Mouse (Mus musculus) layer of hippocampus, adult 11-12 months (tissue): Measurements from ENCODE around the gene Ssu72.
A peak's percentile ranks its signal among the peaks of the same experiment; 100 is the strongest.

Experiments
- DNase-seq: peaks from one replicate; pipeline ENCODE4 v3.0.0; 2022; ENCODE audit warnings: low spot score

Ssu72 gene

DNA sequence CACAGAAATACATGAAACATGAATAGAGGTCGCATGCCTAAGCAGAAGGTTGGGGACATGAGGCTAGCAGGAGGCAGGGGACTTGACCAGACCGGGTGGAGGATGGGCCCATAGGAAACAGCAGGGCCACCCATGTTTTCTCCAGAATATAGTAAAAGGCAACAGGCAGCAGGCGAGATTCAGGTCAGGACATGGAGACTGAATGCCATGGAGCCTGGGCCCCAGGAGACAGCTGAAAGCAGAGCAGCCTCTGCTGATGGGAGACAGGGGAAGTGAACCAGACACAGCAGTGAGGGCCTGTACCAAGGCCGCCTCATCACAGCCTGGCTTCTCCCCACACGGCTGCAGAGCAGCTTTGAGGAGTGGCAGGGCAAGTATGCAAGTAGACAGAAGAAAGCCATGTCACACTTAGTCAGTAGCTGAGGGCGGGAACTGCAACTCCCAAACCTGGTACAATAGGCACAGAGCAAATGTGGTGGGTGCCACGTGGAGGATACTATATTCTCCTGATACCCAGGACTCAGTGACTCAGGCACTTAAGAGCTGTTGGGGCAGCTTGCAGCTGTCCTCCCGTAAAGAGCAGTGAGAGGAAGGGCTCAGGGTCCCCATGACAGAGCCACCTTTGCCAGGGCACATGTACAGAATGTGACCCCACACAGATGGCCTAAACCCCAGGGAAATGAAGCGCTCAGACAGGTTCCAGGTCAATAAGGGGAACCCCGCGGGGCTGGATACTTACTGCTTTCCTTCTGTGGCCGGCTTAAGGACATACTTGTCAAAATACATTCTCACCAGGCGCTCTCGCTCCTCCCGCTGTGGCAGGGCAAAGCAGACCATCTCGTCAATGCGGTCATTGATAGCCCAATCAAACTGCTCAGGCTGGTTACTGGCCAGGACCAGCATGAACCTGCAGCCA lies 42.2 kb downstream of the Ssu72 start:
- DNase-seq: no peak

GRCm38 (mm10) chr4:155757011-155757410 lies 52.4 kb downstream of the Ssu72 start:
- no peak for DNase-seq

- no peak for DNase-seq
These were observed 55.4 kb downstream of the Ssu72 start for GRCm38 (mm10) chr4:155759862-155760612.

DNA sequence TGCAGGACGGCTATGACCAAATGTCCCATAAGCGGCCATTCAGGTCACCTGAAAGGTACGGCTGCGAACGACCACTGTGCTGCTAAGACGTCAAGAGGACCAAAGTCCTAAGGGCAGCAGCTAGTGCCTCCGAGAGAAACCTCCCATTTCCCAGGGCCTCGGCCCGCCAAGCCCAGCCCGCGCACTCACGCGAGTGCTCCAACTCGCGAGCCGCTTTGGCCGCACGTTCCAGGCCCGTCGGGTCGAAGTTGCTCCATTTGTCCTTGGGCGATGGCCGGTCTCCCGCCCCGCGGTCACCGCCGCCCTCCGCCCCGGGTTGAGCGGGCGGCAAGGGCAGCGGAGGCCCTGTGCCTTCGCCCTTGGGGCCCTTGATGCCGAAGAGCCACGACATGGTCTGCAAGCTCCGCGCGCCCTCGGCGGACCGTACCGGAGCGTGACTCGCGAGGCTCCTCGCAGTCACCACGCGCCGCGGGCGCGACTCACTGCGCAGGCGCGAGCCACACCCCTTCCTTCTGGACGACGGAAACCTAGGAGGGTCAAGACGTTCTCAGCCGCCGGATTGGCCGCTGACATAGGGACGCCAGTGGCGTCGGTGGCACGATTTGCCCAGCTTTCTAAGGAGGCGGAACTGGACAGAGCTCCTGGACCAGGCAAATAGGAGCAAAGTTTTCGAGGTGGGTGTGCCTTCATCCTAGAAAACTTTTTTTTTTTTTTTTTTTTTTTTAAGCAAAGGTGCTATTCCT lies 56.2 kb downstream of the Ssu72 start, which contains the start of gene Atad3a:
Atad3a (minus strand) TSS at position 481 of the 743 bp plus-strand sequence.
- peak; percentile 96 for DNase-seq

GRCm38 (mm10) chr4:155761356-155762099 lies 56.9 kb downstream of the Ssu72 start:
- no peak for DNase-seq

DNA sequence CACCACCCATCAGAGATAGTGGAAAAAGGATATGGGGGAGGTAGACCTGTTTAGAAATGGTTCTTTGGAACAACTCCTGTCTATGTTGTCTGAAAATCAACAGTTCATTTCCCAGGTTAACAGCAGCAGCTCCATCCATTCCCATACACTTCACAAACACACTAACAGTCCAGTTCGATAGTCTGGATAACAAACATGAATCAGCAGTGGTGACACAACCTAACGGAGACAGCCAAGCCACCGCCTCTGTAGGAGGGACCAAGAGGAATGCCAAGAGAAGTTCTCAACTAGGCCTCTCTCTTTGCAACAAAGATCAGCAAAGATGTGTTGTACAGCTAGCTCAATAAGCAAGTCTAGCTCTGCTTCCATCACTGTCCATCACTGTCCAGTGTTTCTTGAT lies 57.8 kb downstream of the Ssu72 start:
- DNase-seq: no peak

DNA sequence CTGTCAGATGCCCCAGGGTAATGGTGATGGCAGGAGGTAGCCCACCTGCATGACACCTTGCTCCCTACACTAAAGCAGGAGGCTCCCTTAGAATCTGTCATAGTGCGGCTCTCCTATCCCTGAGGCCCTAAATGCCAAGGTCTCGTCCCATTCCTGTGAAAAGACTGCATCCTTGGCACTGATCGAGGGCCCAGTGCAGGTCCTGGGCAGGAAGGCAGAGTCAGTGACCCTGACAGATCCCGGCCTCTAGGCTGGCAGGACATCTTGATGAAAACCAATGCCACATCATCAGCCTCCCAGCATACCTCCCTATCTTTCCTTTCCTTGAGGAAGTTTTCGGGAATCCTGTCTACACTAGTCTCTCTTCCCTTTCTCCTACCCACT lies 64.9 kb downstream of the Ssu72 start:
- DNase-seq: no peak

DNA sequence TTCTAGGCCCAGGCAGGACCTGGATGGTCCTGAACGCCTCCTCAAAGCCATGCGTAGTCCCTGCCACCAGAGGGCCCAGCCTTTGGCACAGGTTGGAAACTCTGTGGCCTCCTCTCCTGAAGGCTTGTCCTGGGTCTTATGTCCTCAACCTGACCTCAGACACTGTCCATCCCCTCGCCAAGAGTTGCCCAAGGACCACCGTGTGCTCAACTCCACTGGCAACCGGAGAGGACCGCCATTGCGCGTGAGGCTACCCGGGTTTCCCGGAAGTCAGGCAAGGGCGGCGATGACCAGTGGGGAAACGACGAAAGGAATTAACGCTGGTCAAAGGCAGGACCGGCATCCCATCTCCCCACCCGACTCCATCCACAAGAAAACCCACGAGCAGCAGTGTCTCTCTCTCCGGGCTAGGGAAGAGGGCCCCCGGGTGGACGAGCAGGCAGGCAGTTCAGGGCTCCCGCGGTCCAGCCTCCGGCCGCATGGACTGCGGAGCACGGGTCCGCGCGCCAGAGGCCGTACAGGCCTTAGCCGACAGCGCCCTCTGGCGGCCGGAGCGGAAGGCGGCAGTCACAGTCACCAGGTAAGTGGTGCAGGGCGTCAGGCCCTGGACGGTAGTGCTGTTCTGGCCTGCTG lies 65.4 kb downstream of the Ssu72 start:
- peak; percentile 92 for DNase-seq

DNA sequence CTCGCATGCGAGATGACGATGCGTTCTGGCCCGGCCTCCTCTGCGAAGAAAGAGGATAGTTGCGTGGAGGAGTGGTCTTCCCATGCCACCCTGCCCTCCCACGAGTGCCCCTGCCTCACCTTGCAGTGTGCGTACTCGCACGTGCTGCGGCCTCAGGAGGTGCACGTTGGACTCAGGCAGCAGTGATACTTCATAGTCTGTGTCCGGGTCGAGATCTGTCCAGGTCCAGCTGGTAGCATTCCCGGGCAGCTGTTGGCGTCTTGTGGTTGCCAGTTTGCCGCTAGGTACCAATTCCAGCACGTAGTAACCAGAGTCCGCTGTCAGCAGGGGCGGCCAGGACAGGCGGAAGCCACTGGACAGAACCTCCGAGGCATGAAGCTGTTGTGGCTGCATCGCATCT lies 66.0 kb downstream of the Ssu72 start:
- DNase-seq: no peak

- DNase-seq: peak; percentile 2
These were observed 67.1 kb downstream of the Ssu72 start for GRCm38 (mm10) chr4:155771706-155772105.

GRCm38 (mm10) chr4:155772786-155773185 lies 68.2 kb downstream of the Ssu72 start:
- no peak for DNase-seq

DNA sequence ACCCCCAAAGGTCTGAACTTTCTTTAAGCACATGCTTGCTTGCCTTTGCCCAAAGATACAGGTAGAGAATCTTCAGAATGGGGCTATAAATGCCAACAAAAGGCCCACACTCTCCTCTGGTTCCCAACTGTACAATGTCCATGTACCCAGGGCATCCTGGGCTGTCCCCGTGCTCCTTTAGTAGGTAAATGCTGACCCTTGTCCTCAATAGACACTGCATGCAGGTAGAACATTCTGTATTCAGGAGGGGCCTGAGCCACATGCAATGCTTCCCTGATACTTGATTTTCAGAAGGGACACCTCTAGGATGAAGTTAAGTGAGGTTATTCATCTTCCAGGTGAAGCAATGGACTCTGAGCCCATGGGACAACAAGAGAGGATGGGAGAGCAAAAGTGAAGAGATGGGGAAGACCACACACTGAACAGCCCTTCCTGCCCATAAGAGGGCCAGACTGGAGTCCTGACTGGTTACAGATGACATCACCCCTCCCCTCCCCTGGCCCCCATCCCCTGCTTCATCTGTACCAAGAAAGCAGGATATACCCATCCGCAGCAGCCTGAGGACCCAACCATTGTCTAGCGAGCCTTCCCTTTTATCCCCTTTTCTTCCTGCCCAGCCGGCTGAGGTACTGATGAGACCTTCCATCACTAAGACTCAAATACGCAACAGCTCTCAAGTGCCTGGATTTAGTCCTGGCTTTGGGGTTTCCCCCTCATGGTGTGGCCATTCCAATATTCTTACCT lies 68.9 kb downstream of the Ssu72 start:
- no peak for DNase-seq

GRCm38 (mm10) chr4:155774280-155774754 lies 69.7 kb downstream of the Ssu72 start, which contains the start of gene Vwa1:
TSS of gene Vwa1 (minus strand) at chr4:155774698.
- DNase-seq: peak; percentile 88

- no peak for DNase-seq
These were observed 70.6 kb downstream of the Ssu72 start for GRCm38 (mm10) chr4:155774971-155775740.

GRCm38 (mm10) chr4:155775855-155776254 lies 71.3 kb downstream of the Ssu72 start:
- DNase-seq: no peak

DNA sequence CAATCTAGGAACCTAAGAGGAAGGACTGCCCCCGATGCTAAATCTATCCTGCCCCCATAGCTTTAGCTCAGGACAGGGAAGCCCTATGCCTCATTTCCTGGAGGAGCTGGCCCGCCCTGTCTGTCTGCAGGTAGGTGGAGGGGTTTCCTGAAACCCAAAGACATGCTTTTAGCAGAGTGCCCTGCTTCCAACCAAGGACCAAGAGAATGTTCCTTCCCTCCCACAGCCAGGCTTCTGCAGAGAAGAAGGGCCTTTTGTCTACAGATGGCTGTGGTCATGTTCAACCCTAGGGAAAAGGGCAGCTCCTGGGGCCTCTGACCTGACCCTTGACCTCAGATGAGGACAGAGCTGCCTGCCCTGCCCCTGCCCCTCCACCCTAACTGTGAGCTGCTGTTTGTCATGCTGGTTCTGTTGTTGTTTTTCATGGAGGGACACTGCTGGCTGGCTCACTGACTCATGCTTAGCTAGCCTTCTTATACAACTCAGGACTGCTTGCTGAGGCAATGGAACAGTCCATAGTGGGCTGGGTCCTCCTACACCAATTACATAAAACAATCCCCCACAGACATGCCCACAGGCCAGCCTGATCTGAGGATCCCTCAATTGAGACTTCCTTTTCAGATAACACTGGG lies 72.2 kb downstream of the Ssu72 start:
- DNase-seq: no peak

GRCm38 (mm10) chr4:155777816-155778215 lies 73.2 kb downstream of the Ssu72 start:
- DNase-seq: no peak

DNA sequence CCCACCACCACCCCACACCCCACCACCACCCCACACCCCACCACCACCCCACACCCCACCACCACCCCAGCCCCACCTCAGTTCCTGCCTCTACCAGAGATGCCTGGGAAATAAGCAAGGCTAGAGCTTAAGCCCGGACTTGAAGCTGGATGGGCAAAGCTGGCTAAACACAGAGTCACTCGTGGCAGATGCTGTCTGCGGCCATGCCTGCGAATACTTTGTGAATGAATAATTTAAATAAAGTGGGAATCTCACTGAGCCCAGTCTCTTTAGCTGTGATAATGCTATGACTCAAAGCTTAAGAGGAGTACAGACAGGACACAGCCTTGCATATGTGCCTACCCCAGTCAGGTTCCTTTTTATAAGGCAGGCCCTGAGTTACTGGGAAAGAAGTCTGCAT lies 74.9 kb downstream of the Ssu72 start:
- no peak for DNase-seq

DNA sequence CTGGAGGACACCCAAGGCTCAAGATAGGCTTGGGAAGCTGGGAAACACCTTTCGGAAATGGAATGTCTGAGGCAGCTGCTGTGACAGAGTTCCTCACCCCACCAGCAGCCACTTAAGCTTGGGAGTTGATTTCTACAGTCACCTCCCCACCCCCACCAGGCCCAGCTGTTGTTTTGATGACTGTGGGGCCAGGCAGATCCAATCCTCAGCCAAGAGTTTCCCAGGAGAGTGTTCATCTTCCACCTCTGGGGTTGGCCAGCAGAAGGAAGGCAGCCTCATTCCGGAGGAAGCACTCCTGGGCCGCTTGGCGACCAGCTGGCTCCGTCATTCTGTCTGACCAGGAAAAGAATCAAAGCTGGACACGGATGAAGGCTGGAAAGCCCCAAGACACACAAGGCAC lies 76.3 kb downstream of the Ssu72 start:
- DNase-seq: no peak
